Mouse (Mus musculus) neural tube, embryonic 11.5 days (tissue): ENCODE data around the gene Ebf4. TPM values are rescaled to one million over a fixed set of nuclear protein-coding genes. Genes with fewer than 3 reads are reported as not detected.

Experiments used
- ATAC-seq: fragments of 200-750 bp; cut with Nextera tagmentation; 2 replicates; pipeline ENCODE4 v1.8.0; 2017; ENCODE audit warnings: moderate number of reproducible peaks, mild to moderate bottlenecking, moderate TSS enrichment, moderate library complexity; ENCODE audit not compliant: insufficient read depth, low FRiP score, low TSS enrichment
- DNase-seq: peaks from one replicate; pipeline ENCODE4 v3.0.0-alpha.2; 2015; ENCODE audit warnings: low spot score
- H3K27ac ChIP-seq: fragments of 300-500 bp; sonication (generic); 2 replicates; pipeline ENCODE4 v1.5.1; 2014; ENCODE audit warnings: low read depth, mild to moderate bottlenecking, low read length
- H3K27me3 ChIP-seq: fragments of 300-500 bp; sonication (generic); 2 replicates; pipeline ENCODE4 v1.6.1; 2014; ENCODE audit warnings: mild to moderate bottlenecking, low read length, mixed read lengths; ENCODE audit not compliant: control insufficient read depth, insufficient read depth
- H3K36me3 ChIP-seq: fragments of 300-500 bp; sonication (generic); 2 replicates; pipeline ENCODE4 v1.6.1; 2014; ENCODE audit warnings: mild to moderate bottlenecking, low read length, moderate library complexity, mixed read lengths; ENCODE audit not compliant: control insufficient read depth, insufficient read depth
- H3K4me1 ChIP-seq: fragments of 300-500 bp; sonication (generic); 2 replicates; pipeline ENCODE4 v1.6.1; 2014; ENCODE audit warnings: low read length, mixed read lengths; ENCODE audit not compliant: control insufficient read depth, insufficient read depth
- H3K4me2 ChIP-seq: fragments of 300-500 bp; sonication (generic); 2 replicates; pipeline ENCODE4 v1.6.1; 2014; ENCODE audit warnings: low read depth, mild to moderate bottlenecking, moderate library complexity
- H3K4me3 ChIP-seq: fragments of 300-500 bp; sonication (generic); 2 replicates; pipeline ENCODE4 v1.5.1; 2014; ENCODE audit warnings: low read depth, low read length
- H3K9ac ChIP-seq: fragments of 300-500 bp; sonication (generic); 2 replicates; pipeline ENCODE4 v1.6.1; 2014; ENCODE audit warnings: mild to moderate bottlenecking, low read length
- H3K9me3 ChIP-seq: fragments of 300-500 bp; sonication (generic); 2 replicates; pipeline ENCODE4 v1.6.1; 2016; ENCODE audit warnings: low read length; ENCODE audit not compliant: control insufficient read depth
- WGBS: fragments of 180-500 bp; shearing (Covaris S2); extraction: QIAGEN DNeasy Blood & Tissue Kit; methylation state at CpG from one replicate; pipeline ENCODE4 v1.1.7; 2014; 5-methylcytosine and 5-hydroxymethylcytosine counted together
- polyA plus RNA-seq: library from polyadenylated mRNA; unstranded; fragments of >200 nt; fragmentation: Nextera tagmentation; extraction: Ambion mirVana; gene quantifications from 2 replicates; pipeline ENCODE4 v1.2.1, GENCODE M21; 2014

The Ebf4 gene
- polyA plus RNA-seq, 1 experiment from 2014 or later: 2.0 TPM

DNA sequence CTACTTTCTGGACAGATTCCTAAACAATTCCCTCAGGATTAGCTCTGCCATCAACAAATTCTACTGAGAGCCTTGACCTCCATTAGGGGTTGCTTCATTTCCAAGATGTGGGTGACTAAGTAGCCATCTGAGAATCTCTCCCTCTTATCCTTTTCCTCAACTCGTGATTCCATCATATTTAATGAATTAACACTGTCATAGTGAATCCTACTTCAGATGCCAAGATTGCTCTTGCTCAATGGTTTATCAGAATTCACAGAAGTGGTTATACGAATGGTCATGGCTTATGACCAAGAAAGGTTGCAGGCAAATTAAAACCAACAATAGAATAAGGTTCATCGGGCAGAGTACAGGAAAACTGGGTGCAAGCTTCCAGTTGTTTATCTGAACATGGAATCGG is 106.9 kb downstream of the Ebf4 start:
- Histone ChIP-seq H3K4me3 (no peak overlapping the region), H3K27ac (no peak overlapping the region), H3K9ac (no peak overlapping the region), H3K9me3 (no peaks in the 10 kb centered on the region), H3K27me3 (no peaks in the 10 kb centered on the region), H3K4me1 (peaks cover 5% of the 10 kb centered on the region), H3K4me2 (no peak overlapping the region), H3K36me3 (no peaks in the 10 kb centered on the region)
- no peak for ATAC-seq
- DNase-seq: no peak
- 88% methylated on average over 4 of the region's 4 CpGs for WGBS

DNA sequence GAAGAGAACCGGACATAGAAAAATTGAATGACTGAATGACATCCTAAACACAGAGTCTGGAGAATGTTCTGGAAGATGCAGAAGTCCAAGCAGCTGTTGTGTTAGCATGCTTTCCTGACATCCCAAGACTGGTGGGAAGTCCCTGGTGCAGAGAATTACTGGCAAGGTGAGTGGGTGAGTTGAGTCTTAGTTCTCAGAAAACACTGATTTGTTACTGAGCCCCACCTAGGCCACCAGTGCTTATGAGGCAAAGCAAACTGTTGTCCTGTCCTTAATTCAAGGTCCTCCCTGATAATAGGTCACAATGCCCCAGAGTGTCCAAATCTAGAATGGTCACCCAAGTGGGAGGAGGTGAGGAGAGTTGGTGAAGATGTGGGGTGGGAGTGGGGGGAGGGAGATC is 110.0 kb downstream of the Ebf4 start, which contains the start of the genes Gm28372 and 1700020A23Rik:
Gene Gm28372 (plus strand): TSS at position 301 of the 400 bp plus-strand sequence.
Gene 1700020A23Rik (plus strand): TSS at position 321 of the 400 bp plus-strand sequence.
- Histone ChIP-seq H3K4me2 (no peak within 1 kb of the TSS), H3K27me3 (no peaks in the 10 kb centered on the region), H3K9me3 (no peaks in the 10 kb centered on the region), H3K9ac (no peak within 1 kb of the TSS), H3K4me1 (no peaks in the 10 kb centered on the region), H3K27ac (no peak within 1 kb of the TSS), H3K4me3 (no peak within 1 kb of the TSS), H3K36me3 (no peaks in the 10 kb centered on the region)
- ATAC-seq: no peak
- WGBS: 93% methylated on average over 1 of the region's 1 CpGs
- no peak for DNase-seq

DNA sequence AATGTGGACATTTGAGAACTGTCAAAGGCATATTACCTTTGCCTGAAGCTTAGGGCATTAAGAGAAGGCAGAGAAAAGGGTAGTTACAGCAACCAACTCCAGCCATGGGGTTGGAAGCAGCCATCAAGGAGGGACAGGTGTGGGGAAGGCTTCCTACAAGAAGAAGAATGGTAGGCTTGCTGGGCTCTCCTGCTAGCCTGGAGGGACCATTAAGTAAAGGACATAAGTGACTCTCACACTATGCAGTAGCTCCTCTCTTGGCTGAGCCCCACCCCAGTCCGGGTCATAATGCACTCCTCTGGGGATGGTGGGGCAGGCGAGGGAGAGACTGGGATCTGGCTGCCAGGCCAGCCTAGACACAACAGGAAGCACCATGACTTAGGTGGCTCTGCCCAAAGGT is 111.2 kb downstream of the Ebf4 start, which contains the start of gene Tmem239:
Gene Tmem239 (plus strand): TSS at position 301 of the 400 bp plus-strand sequence.
- H3K9me3 ChIP-seq: no peaks in the 10 kb centered on the region
- no peaks in the 10 kb centered on the region for H3K27me3 ChIP-seq
- no peak within 1 kb of the TSS for H3K9ac ChIP-seq
- WGBS: 69% methylated on average over 2 of the region's 2 CpGs
- DNase-seq (no peak), ATAC-seq (no peak)
- H3K4me3 ChIP-seq: no peak within 1 kb of the TSS
- no peaks in the 10 kb centered on the region for H3K4me1 ChIP-seq
- no peak within 1 kb of the TSS for H3K4me2 ChIP-seq
- no peaks in the 10 kb centered on the region for H3K36me3 ChIP-seq
- no peak within 1 kb of the TSS for H3K27ac ChIP-seq

DNA sequence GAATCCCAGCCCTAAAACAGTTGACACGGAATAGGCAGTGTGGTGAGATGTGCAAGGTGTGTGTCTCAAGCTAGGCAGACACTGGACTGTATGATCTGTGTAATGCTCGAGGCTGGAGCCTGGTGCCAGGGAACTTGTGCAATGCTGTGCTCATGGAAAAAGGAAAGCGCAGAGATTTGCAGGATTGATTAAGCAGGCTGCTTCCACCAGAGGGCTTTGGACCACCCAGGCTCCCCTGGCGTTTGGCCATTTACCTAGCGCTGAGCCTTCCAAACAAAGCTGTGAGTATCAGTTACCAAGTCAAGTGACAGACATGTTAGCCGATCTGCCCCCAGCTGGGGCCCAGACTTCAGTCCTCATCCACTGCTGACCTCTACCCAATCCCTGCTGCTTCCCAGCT is 113.2 kb downstream of the Ebf4 start:
- no peak overlapping the region for H3K4me3 ChIP-seq
- peak; percentile 43 for DNase-seq
- H3K4me1 ChIP-seq: no peaks in the 10 kb centered on the region
- H3K27me3 ChIP-seq: no peaks in the 10 kb centered on the region
- no peak overlapping the region for H3K27ac ChIP-seq
- no peak overlapping the region for H3K4me2 ChIP-seq
- no peaks in the 10 kb centered on the region for H3K9me3 ChIP-seq
- 28% methylated on average over 6 of the region's 6 CpGs for WGBS
- H3K36me3 ChIP-seq: no peaks in the 10 kb centered on the region
- no peak overlapping the region for H3K9ac ChIP-seq
- no peak for ATAC-seq

GRCm38 (mm10) chr2:130411558-130412495 is 116.9 kb downstream of the Ebf4 start:
- H3K4me3 ChIP-seq: no peak overlapping the region
- ATAC-seq (peak; percentile 58; the same call in 1 of the 2 replicates), DNase-seq (peak; percentile 87)
- H3K9ac ChIP-seq: no peak overlapping the region
- H3K27ac ChIP-seq: no peak overlapping the region
- WGBS: 42% methylated on average over 16 of the region's 16 CpGs
- no peaks in the 10 kb centered on the region for H3K27me3 ChIP-seq
- H3K9me3 ChIP-seq: no peaks in the 10 kb centered on the region
- H3K36me3 ChIP-seq: no peaks in the 10 kb centered on the region
- H3K4me2 ChIP-seq: no peak overlapping the region
- H3K4me1 ChIP-seq: no peaks in the 10 kb centered on the region

GRCm38 (mm10) chr2:130412775-130413174 is 117.8 kb downstream of the Ebf4 start:
- Histone ChIP-seq H3K4me2 (no peak overlapping the region), H3K27ac (no peak overlapping the region), H3K27me3 (no peaks in the 10 kb centered on the region), H3K9ac (no peak overlapping the region), H3K36me3 (no peaks in the 10 kb centered on the region), H3K4me1 (no peaks in the 10 kb centered on the region), H3K4me3 (no peak overlapping the region), H3K9me3 (no peaks in the 10 kb centered on the region)
- 83% methylated on average over 3 of the region's 3 CpGs for WGBS
- ATAC-seq (no peak), DNase-seq (no peak)

GRCm38 (mm10) chr2:130414094-130414856 is 119.3 kb downstream of the Ebf4 start:
- 76% methylated on average over 6 of the region's 6 CpGs for WGBS
- no peak overlapping the region for H3K4me3 ChIP-seq
- no peak for DNase-seq
- H3K36me3 ChIP-seq: no peaks in the 10 kb centered on the region
- H3K27me3 ChIP-seq: no peaks in the 10 kb centered on the region
- no peaks in the 10 kb centered on the region for H3K9me3 ChIP-seq
- H3K4me1 ChIP-seq: no peaks in the 10 kb centered on the region
- H3K27ac ChIP-seq: no peak overlapping the region
- no peak for ATAC-seq
- no peak overlapping the region for H3K4me2 ChIP-seq
- H3K9ac ChIP-seq: no peak overlapping the region
